21 mouse cellular contexts compared by ENCODE assay signal in the genomic region with DNA sequence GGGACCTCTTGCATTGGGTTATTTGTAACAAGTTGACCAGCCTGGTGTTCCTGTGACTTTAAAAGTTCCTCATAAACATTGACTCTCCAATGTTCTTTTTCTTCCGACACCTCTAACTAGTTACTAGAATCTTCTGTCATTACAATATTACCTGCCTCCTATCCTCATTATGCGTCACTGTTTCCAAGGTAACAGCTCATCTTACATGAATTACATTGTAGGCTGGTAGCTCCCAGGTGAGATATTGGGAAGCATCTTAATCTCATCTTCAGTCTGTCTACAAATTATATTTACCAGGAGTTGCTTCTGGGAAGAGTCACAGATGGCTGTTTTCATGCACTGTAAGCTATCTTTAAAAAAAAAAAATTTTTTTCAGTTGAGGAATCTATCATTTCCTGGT. TPM values are rescaled to one million over a fixed set of nuclear protein-coding genes. Genes with fewer than 3 reads are reported as not detected.
"Had no signal": no experiment of that assay in that cellular context is flagged by ENCODE, and none has a peak within 500 bp of the region (broad histone marks: within the 10 kb centered on the region; RNA-seq: fewer than 3 reads in every experiment).

No protein-coding gene starts in this region.

- H3K36me3 ChIP-seq: liver, embryonic 13.5 days; liver, embryonic 15.5 days; lung, embryonic 15.5 days; neural tube, embryonic 12.5 days; stomach, embryonic 15.5 days had no signal

- H3K27me3 ChIP-seq: liver, embryonic 13.5 days; liver, embryonic 15.5 days; lung, embryonic 15.5 days; stomach, embryonic 15.5 days had no signal

- H3K4me1 ChIP-seq: liver, embryonic 13.5 days; liver, embryonic 15.5 days; lung, embryonic 15.5 days; neural tube, embryonic 12.5 days; stomach, embryonic 15.5 days had no signal

- ATAC-seq: liver, postnatal 0 days; lung, postnatal 0 days; midbrain, embryonic 16.5 days had no signal

- H3K9me3 ChIP-seq: liver, embryonic 13.5 days; liver, embryonic 15.5 days; lung, embryonic 15.5 days; megakaryocyte, embryonic 14.5 days; neural tube, embryonic 12.5 days; stomach, embryonic 15.5 days had no signal

- H3K9ac ChIP-seq: liver, embryonic 13.5 days; liver, embryonic 15.5 days; liver, postnatal 0 days; lung, embryonic 15.5 days; neural tube, embryonic 12.5 days; stomach, embryonic 15.5 days had no signal

- DNase-seq: liver, embryonic 13.5 days; liver, postnatal 0 days; lung, adult 2 months; lung, postnatal 14 days; lung, postnatal 36 days; right cerebral cortex, postnatal 14 days; thymus, adult 2 months; thymus, postnatal 25 days; thymus, postnatal 4 days had no signal

- H3K4me2 ChIP-seq: liver, embryonic 13.5 days; liver, embryonic 15.5 days; lung, embryonic 15.5 days; neural tube, embryonic 12.5 days; stomach, embryonic 15.5 days had no signal

- H3K4me3 ChIP-seq: liver, embryonic 13.5 days; liver, embryonic 15.5 days; lung, embryonic 15.5 days; megakaryocyte, embryonic 14.5 days; neural tube, embryonic 12.5 days; stomach, embryonic 15.5 days had no signal

- H3K27ac ChIP-seq: liver, embryonic 13.5 days; liver, embryonic 15.5 days; lung, embryonic 15.5 days; macrophage; neural tube, embryonic 12.5 days; stomach, embryonic 15.5 days; stomach, postnatal 0 days had no signal

RNA-seq across cellular contexts. Expression of gene Tmem35a, which starts 9.9 kb away (rescaled TPM):
- total RNA-seq: megakaryocyte progenitor cell, adult 5-6 weeks; monocyte, adult 5-6 weeks; neutrophil, adult 5-6 weeks had no signal
- polyA plus RNA-seq: macrophage had no signal
